Mouse (Mus musculus): Measurements from ENCODE around the gene Mapk8ip1.

The Mapk8ip1 gene

GRCm38 (mm10) chr2:92390206-92390930 lies 10.7 kb downstream of the Mapk8ip1 start:
- DNase-seq (ENCODE audit: inconsistent ontology term) = no peak

GRCm38 (mm10) chr2:92389645-92390044 lies 11.4 kb downstream of the Mapk8ip1 start:
- no peak for DNase-seq (ENCODE audit: inconsistent ontology term)

- peak; percentile 97 for DNase-seq (ENCODE audit: inconsistent ontology term)
Observed at GRCm38 (mm10) chr2:92388891-92389641, 12.0 kb downstream of the Mapk8ip1 start.

GRCm38 (mm10) chr2:92388081-92388517 lies 13.0 kb downstream of the Mapk8ip1 start:
- no peak for DNase-seq (ENCODE audit: inconsistent ontology term)

- DNase-seq (ENCODE audit: inconsistent ontology term) = no peak
Observed at GRCm38 (mm10) chr2:92387646-92388045, 13.4 kb downstream of the Mapk8ip1 start.

GRCm38 (mm10) chr2:92386821-92387570 lies 14.1 kb downstream of the Mapk8ip1 start:
- no peak for DNase-seq (ENCODE audit: inconsistent ontology term)

- DNase-seq (ENCODE audit: inconsistent ontology term) = no peak
Observed at GRCm38 (mm10) chr2:92385113-92386051, 15.7 kb downstream of the Mapk8ip1 start.

GRCm38 (mm10) chr2:92384101-92384500 lies 17.0 kb downstream of the Mapk8ip1 start:
- no peak for DNase-seq (ENCODE audit: inconsistent ontology term)

GRCm38 (mm10) chr2:92382759-92383158 lies 18.3 kb downstream of the Mapk8ip1 start:
- no peak for DNase-seq (ENCODE audit: inconsistent ontology term)

GRCm38 (mm10) chr2:92381901-92382588 lies 19.0 kb downstream of the Mapk8ip1 start, which contains the start of gene 1700029I15Rik:
TSS of gene 1700029I15Rik (plus strand) at chr2:92382538.
- no peak for DNase-seq (ENCODE audit: inconsistent ontology term)

- no peak for DNase-seq (ENCODE audit: inconsistent ontology term)
Observed at GRCm38 (mm10) chr2:92381161-92381560, 19.9 kb downstream of the Mapk8ip1 start.

- no peak for DNase-seq (ENCODE audit: inconsistent ontology term)
Observed at GRCm38 (mm10) chr2:92380495-92381050, 20.5 kb downstream of the Mapk8ip1 start.

- DNase-seq (ENCODE audit: inconsistent ontology term) = no peak
Observed at GRCm38 (mm10) chr2:92379783-92380494, 21.1 kb downstream of the Mapk8ip1 start.

- no peak for DNase-seq (ENCODE audit: inconsistent ontology term)
Observed at GRCm38 (mm10) chr2:92377320-92377719, 23.7 kb downstream of the Mapk8ip1 start.

GRCm38 (mm10) chr2:92376300-92376699 lies 24.8 kb downstream of the Mapk8ip1 start:
- DNase-seq (ENCODE audit: inconsistent ontology term) = no peak

- no peak for DNase-seq (ENCODE audit: inconsistent ontology term)
Observed at GRCm38 (mm10) chr2:92375788-92376187, 25.3 kb downstream of the Mapk8ip1 start.

GRCm38 (mm10) chr2:92375099-92375623 lies 25.9 kb downstream of the Mapk8ip1 start:
- peak; percentile 100 for DNase-seq (ENCODE audit: inconsistent ontology term)

- peak; percentile 51 for DNase-seq (ENCODE audit: inconsistent ontology term)
Observed at GRCm38 (mm10) chr2:92374514-92374913, 26.5 kb downstream of the Mapk8ip1 start, which contains the start of the genes Pex16 and Large2. TSS of gene Pex16 (plus strand) at chr2:92374676. TSS of gene Large2 (minus strand) at chr2:92374869.

- DNase-seq (ENCODE audit: inconsistent ontology term) = no peak
Observed at GRCm38 (mm10) chr2:92373437-92373813, 27.6 kb downstream of the Mapk8ip1 start.
